Mouse (Mus musculus): ENCODE measurements at regions not wholly inside any gene's neighbourhood (a gene's known extent, or its start where the extent isn't known, plus 50 kb on each side); places are given as distances from the start of the nearest gene placed in this dataset.
"Not testable (repeated sequence)": the region's sequence is repeated elsewhere in the genome, so short reads cannot be mapped to it uniquely, and the experiment has no call there.

GRCm38 (mm10) chr10:96399636-96400400 is 217.0 kb upstream of the Btg1 start:
- Histone ChIP-seq H3K4me2 (no peak overlapping the region), H3K27me3 (no peaks in the 10 kb centered on the region), H3K27ac (no peak overlapping the region), H3K36me3 (no peaks in the 10 kb centered on the region), H3K9me3 (no peaks in the 10 kb centered on the region), H3K4me1 (peaks cover 31% of the 10 kb centered on the region), H3K4me3 (no peak overlapping the region), H3K9ac (no peak overlapping the region)
- 37% methylated on average over 8 of the region's 8 CpGs for WGBS
- ATAC-seq (ENCODE audit: insufficient number of reproducible peaks, insufficient read depth, low FRiP score, low TSS enrichment, low read depth) = no peak

GRCm38 (mm10) chr10:96400793-96401192 is 216.0 kb upstream of the Btg1 start:
- WGBS = 83% methylated on average over 6 of the region's 6 CpGs

GRCm38 (mm10) chr10:96406306-96406705 is 210.5 kb upstream of the Btg1 start:
- Histone ChIP-seq H3K4me2 (no peak overlapping the region), H3K27me3 (no peaks in the 10 kb centered on the region), H3K9ac (no peak overlapping the region), H3K9me3 (no peaks in the 10 kb centered on the region), H3K27ac (no peak overlapping the region), H3K4me3 (no peak overlapping the region), H3K36me3 (no peaks in the 10 kb centered on the region), H3K4me1 (no peaks in the 10 kb centered on the region)
- WGBS = 78% methylated on average over 5 of the region's 5 CpGs
- ATAC-seq (ENCODE audit: insufficient number of reproducible peaks, insufficient read depth, low FRiP score, low TSS enrichment, low read depth) = no peak

More at GRCm38 (mm10) chr10:96400793-96401192, 216.0 kb upstream of the Btg1 start:
- Histone ChIP-seq H3K9me3 (no peaks in the 10 kb centered on the region), H3K4me1 (peaks cover 25% of the 10 kb centered on the region), H3K4me2 (no peak overlapping the region), H3K4me3 (no peak overlapping the region), H3K9ac (no peak overlapping the region), H3K27ac (no peak overlapping the region), H3K27me3 (no peaks in the 10 kb centered on the region), H3K36me3 (no peaks in the 10 kb centered on the region)
- ATAC-seq (ENCODE audit: insufficient number of reproducible peaks, insufficient read depth, low FRiP score, low TSS enrichment, low read depth) = no peak

- Histone ChIP-seq H3K4me3 (no peak overlapping the region), H3K4me1 (no peaks in the 10 kb centered on the region), H3K4me2 (no peak overlapping the region), H3K27ac (no peak overlapping the region), H3K36me3 (no peaks in the 10 kb centered on the region), H3K9me3 (no peaks in the 10 kb centered on the region), H3K9ac (no peak overlapping the region), H3K27me3 (no peaks in the 10 kb centered on the region)
- WGBS = 75% methylated on average over 3 of the region's 3 CpGs
- no peak for ATAC-seq (ENCODE audit: insufficient number of reproducible peaks, insufficient read depth, low FRiP score, low TSS enrichment, low read depth)
Observed at GRCm38 (mm10) chr10:96407846-96408245, 209.0 kb upstream of the Btg1 start.

- Histone ChIP-seq H3K27me3 (no peaks in the 10 kb centered on the region), H3K9ac (no peak overlapping the region), H3K4me1 (no peaks in the 10 kb centered on the region), H3K4me2 (no peak overlapping the region), H3K27ac (no peak overlapping the region), H3K4me3 (no peak overlapping the region), H3K9me3 (no peaks in the 10 kb centered on the region), H3K36me3 (no peaks in the 10 kb centered on the region)
- ATAC-seq (ENCODE audit: insufficient number of reproducible peaks, insufficient read depth, low FRiP score, low TSS enrichment, low read depth) = no peak
- 68% methylated on average over 2 of the region's 2 CpGs for WGBS
Observed at GRCm38 (mm10) chr10:96408250-96408649, 208.6 kb upstream of the Btg1 start.

- ATAC-seq (ENCODE audit: insufficient number of reproducible peaks, insufficient read depth, low FRiP score, low TSS enrichment, low read depth) = no peak
- no peak overlapping the region for H3K27ac ChIP-seq
- no peak overlapping the region for H3K4me2 ChIP-seq
- H3K9me3 ChIP-seq = no peaks in the 10 kb centered on the region
- no peaks in the 10 kb centered on the region for H3K36me3 ChIP-seq
- no peaks in the 10 kb centered on the region for H3K27me3 ChIP-seq
- H3K9ac ChIP-seq = no peak overlapping the region
- no peaks in the 10 kb centered on the region for H3K4me1 ChIP-seq
- WGBS = 71% methylated on average over 6 of the region's 6 CpGs
- no peak overlapping the region for H3K4me3 ChIP-seq
Observed at GRCm38 (mm10) chr10:96410028-96410427, 206.8 kb upstream of the Btg1 start.

- no peaks in the 10 kb centered on the region for H3K27me3 ChIP-seq
- no peak overlapping the region for H3K4me2 ChIP-seq
- H3K4me1 ChIP-seq = no peaks in the 10 kb centered on the region
- H3K27ac ChIP-seq = no peak overlapping the region
- no peak overlapping the region for H3K4me3 ChIP-seq
- 93% methylated on average over 11 of the region's 11 CpGs for WGBS
- H3K36me3 ChIP-seq = no peaks in the 10 kb centered on the region
- H3K9me3 ChIP-seq = no peaks in the 10 kb centered on the region
- ATAC-seq (ENCODE audit: insufficient number of reproducible peaks, insufficient read depth, low FRiP score, low TSS enrichment, low read depth) = no peak
- H3K9ac ChIP-seq = no peak overlapping the region
Observed at GRCm38 (mm10) chr10:96414807-96415206, 202.0 kb upstream of the Btg1 start.

GRCm38 (mm10) chr10:96421506-96421905 is 195.3 kb upstream of the Btg1 start:
- not testable (repeated sequence) for H3K4me1 ChIP-seq; ATAC-seq (ENCODE audit: insufficient number of reproducible peaks, insufficient read depth, low FRiP score, low TSS enrichment, low read depth); H3K9me3 ChIP-seq; H3K9ac ChIP-seq; H3K36me3 ChIP-seq; H3K4me2 ChIP-seq; H3K4me3 ChIP-seq; H3K27ac ChIP-seq; H3K27me3 ChIP-seq
- WGBS = 76% methylated on average over 2 of the region's 2 CpGs

GRCm38 (mm10) chr10:96427407-96427806 is 189.4 kb upstream of the Btg1 start:
- no peak overlapping the region for H3K27ac ChIP-seq
- WGBS = 82% methylated on average over 5 of the region's 5 CpGs
- no peak for ATAC-seq (ENCODE audit: insufficient number of reproducible peaks, insufficient read depth, low FRiP score, low TSS enrichment, low read depth)

GRCm38 (mm10) chr10:96430142-96430541 is 186.7 kb upstream of the Btg1 start:
- 73% methylated on average over 3 of the region's 3 CpGs for WGBS
- Histone ChIP-seq H3K9ac (no peak overlapping the region), H3K27ac (no peak overlapping the region), H3K4me1 (no peaks in the 10 kb centered on the region), H3K36me3 (no peaks in the 10 kb centered on the region), H3K9me3 (no peaks in the 10 kb centered on the region), H3K27me3 (no peaks in the 10 kb centered on the region), H3K4me3 (no peak overlapping the region), H3K4me2 (no peak overlapping the region)
- ATAC-seq (ENCODE audit: insufficient number of reproducible peaks, insufficient read depth, low FRiP score, low TSS enrichment, low read depth) = no peak

More at GRCm38 (mm10) chr10:96427407-96427806, 189.4 kb upstream of the Btg1 start:
- Histone ChIP-seq H3K9ac (no peak overlapping the region), H3K4me1 (no peaks in the 10 kb centered on the region), H3K4me3 (no peak overlapping the region), H3K9me3 (no peaks in the 10 kb centered on the region), H3K36me3 (no peaks in the 10 kb centered on the region), H3K4me2 (no peak overlapping the region), H3K27me3 (no peaks in the 10 kb centered on the region)

- H3K27ac ChIP-seq = no peak overlapping the region
- H3K36me3 ChIP-seq = no peaks in the 10 kb centered on the region
- ATAC-seq (ENCODE audit: insufficient number of reproducible peaks, insufficient read depth, low FRiP score, low TSS enrichment, low read depth) = no peak
- WGBS = 81% methylated on average over 6 of the region's 6 CpGs
- H3K4me3 ChIP-seq = no peak overlapping the region
- H3K9me3 ChIP-seq = no peaks in the 10 kb centered on the region
- H3K27me3 ChIP-seq = no peaks in the 10 kb centered on the region
- no peaks in the 10 kb centered on the region for H3K4me1 ChIP-seq
- H3K9ac ChIP-seq = no peak overlapping the region
- no peak overlapping the region for H3K4me2 ChIP-seq
Observed at GRCm38 (mm10) chr10:96435109-96435508, 181.7 kb upstream of the Btg1 start.

GRCm38 (mm10) chr10:96438398-96439103 is 178.3 kb upstream of the Btg1 start:
- H3K36me3 ChIP-seq = no peaks in the 10 kb centered on the region
- H3K4me2 ChIP-seq = no peak overlapping the region
- no peak overlapping the region for H3K27ac ChIP-seq
- H3K4me1 ChIP-seq = peaks cover 5% of the 10 kb centered on the region; the same call in 1 of the 2 replicates
- no peak overlapping the region for H3K4me3 ChIP-seq
- H3K27me3 ChIP-seq = no peaks in the 10 kb centered on the region
- ATAC-seq (ENCODE audit: insufficient number of reproducible peaks, insufficient read depth, low FRiP score, low TSS enrichment, low read depth) = no peak
- 85% methylated on average over 11 of the region's 11 CpGs for WGBS
- no peak overlapping the region for H3K9ac ChIP-seq
- H3K9me3 ChIP-seq = no peaks in the 10 kb centered on the region

Data from embryonic facial prominence, embryonic 13.5 days (tissue).